Comparison of ENCODE assay signal across 13 mouse cellular contexts in the genomic region with DNA sequence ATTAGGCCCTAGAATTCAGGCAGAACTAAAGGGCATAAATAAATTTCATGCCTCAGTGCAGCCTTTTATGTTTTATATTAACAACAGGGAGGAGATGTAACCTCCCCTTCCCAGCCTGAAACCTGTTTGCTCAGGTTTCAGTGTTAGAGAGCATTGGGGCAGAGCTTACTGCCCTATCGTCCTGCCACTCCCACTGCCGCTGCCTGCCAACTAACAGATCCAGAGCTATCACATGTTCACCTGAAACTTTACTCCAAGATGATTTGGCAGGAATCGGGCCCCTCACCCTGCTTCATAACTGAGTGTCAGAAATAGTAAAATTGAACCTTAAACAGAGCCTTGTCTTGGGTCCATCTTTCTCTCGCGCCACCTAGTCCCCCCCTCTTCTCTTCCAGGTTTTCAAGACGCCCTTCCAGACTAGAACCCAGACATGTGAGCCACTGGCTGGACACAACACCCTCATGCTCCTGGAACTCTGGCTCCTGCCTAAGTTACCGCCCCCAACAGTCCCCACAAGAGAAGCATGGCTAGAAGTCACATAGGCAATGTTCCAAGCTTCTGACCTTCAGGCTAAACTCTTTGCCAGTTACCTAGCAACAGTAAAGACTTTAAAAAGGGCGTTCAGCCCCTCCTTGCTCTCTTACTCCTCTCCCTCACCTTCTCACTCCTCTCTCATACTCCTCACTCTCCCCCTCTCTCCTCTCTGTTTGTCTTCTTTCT. TPM values are rescaled to one million over a fixed set of nuclear protein-coding genes. Genes with fewer than 3 reads are reported as not detected.
"Had no signal": no experiment of that assay in that cellular context is flagged by ENCODE, and none has a peak within 500 bp of the region (broad histone marks: within the 10 kb centered on the region; RNA-seq: fewer than 3 reads in every experiment).

No protein-coding gene starts in this region.

RNA-seq across cellular contexts. Expression of a gene that starts 17.6 kb away (rescaled TPM):
- polyA plus RNA-seq: hindbrain, embryonic 15.5 days; large intestine, adult 2 months; limb, embryonic 13.5 days; liver, embryonic 11.5 days; liver, embryonic 15.5 days; lung, adult 2 months; lung, postnatal 0 days; midbrain, embryonic 13.5 days; midbrain, postnatal 0 days; neural tube, embryonic 14.5 days; stomach, embryonic 14.5 days; testis, adult 2 months; urinary bladder, adult 2 months had no signal
